Mouse (Mus musculus): ENCODE data around the gene Arpc1b.
"Not testable (repeated sequence)": the region's sequence is repeated elsewhere in the genome, so short reads cannot be mapped to it uniquely, and the experiment has no call there.

Arpc1b gene

GRCm38 (mm10) chr5:145114606-145115473 is 825 bp downstream of the Arpc1b start:
- peak; percentile 49 to 55 for DNase-seq (ENCODE audit: low spot score in 2 of 2)

GRCm38 (mm10) chr5:145115736-145116135 is 1.7 kb downstream of the Arpc1b start:
- DNase-seq (ENCODE audit: low spot score in 2 of 2): no peak

- peak; percentile 47 to 54 for DNase-seq (ENCODE audit: low spot score in 2 of 2)
These were observed 2.3 kb downstream of the Arpc1b start for GRCm38 (mm10) chr5:145116316-145116715.

GRCm38 (mm10) chr5:145116916-145117315 is 2.9 kb downstream of the Arpc1b start:
- DNase-seq (ENCODE audit: low spot score in 2 of 2): peak; percentile 19 to 46

- DNase-seq (ENCODE audit: low spot score in 2 of 2): no peak
These were observed 4.0 kb downstream of the Arpc1b start for GRCm38 (mm10) chr5:145118005-145118404.

- no peak for DNase-seq (ENCODE audit: low spot score in 2 of 2)
These were observed 4.4 kb downstream of the Arpc1b start for GRCm38 (mm10) chr5:145118461-145118860.

- peak; percentile 26 to 42 for DNase-seq (ENCODE audit: low spot score in 2 of 2)
These were observed 5.4 kb downstream of the Arpc1b start for GRCm38 (mm10) chr5:145119385-145119784.

- no peak for DNase-seq (ENCODE audit: low spot score in 2 of 2)
These were observed 6.9 kb downstream of the Arpc1b start for GRCm38 (mm10) chr5:145120921-145121320.

- DNase-seq (ENCODE audit: low spot score in 2 of 2): no peak
These were observed 9.4 kb downstream of the Arpc1b start for GRCm38 (mm10) chr5:145123396-145123795.

GRCm38 (mm10) chr5:145126580-145126979 is 12.6 kb downstream of the Arpc1b start:
- no peak for DNase-seq (ENCODE audit: low spot score in 2 of 2)

- no peak for DNase-seq (ENCODE audit: low spot score in 2 of 2)
These were observed 15.1 kb downstream of the Arpc1b start for GRCm38 (mm10) chr5:145129124-145129523.

GRCm38 (mm10) chr5:145129773-145130172 is 15.8 kb downstream of the Arpc1b start:
- not testable (repeated sequence) for DNase-seq (ENCODE audit: low spot score in 2 of 2)

GRCm38 (mm10) chr5:145130191-145130590 is 16.2 kb downstream of the Arpc1b start:
- no peak for DNase-seq (ENCODE audit: low spot score in 2 of 2)

- no peak for DNase-seq (ENCODE audit: low spot score in 2 of 2)
These were observed 17.0 kb downstream of the Arpc1b start for GRCm38 (mm10) chr5:145130995-145131394.

- not testable (repeated sequence) for DNase-seq (ENCODE audit: low spot score in 2 of 2)
These were observed 19.3 kb downstream of the Arpc1b start for GRCm38 (mm10) chr5:145133275-145133674.

- DNase-seq (ENCODE audit: low spot score in 2 of 2): no peak
These were observed 24.8 kb downstream of the Arpc1b start for GRCm38 (mm10) chr5:145138836-145139235.

GRCm38 (mm10) chr5:145139571-145140519 is 25.8 kb downstream of the Arpc1b start, which contains the start of the genes Pdap1 and Bud31:
Pdap1 (minus strand) TSS chr5:145140238.
Bud31 (plus strand) TSS chr5:145140362.
- DNase-seq (ENCODE audit: low spot score in 2 of 2): peak; percentile 95

GRCm38 (mm10) chr5:145140611-145141010 is 26.6 kb downstream of the Arpc1b start:
- peak in 1 of 2 experiments; percentile 4 for DNase-seq (ENCODE audit: low spot score in 2 of 2)

GRCm38 (mm10) chr5:145147748-145148147 is 33.7 kb downstream of the Arpc1b start:
- DNase-seq (ENCODE audit: low spot score in 2 of 2): no peak

- DNase-seq (ENCODE audit: low spot score in 2 of 2): no peak
These were observed 35.3 kb downstream of the Arpc1b start for GRCm38 (mm10) chr5:145149294-145149693.

- DNase-seq (ENCODE audit: low spot score in 2 of 2): no peak
These were observed 38.7 kb downstream of the Arpc1b start for GRCm38 (mm10) chr5:145152690-145153089.

- no peak for DNase-seq (ENCODE audit: low spot score in 2 of 2)
These were observed 47.3 kb downstream of the Arpc1b start for GRCm38 (mm10) chr5:145161361-145161760.
